Mouse (Mus musculus): ENCODE results near the gene Cmya5. TPM values are rescaled to one million over a fixed set of nuclear protein-coding genes. Genes with fewer than 3 reads are reported as not detected.

The Cmya5 gene
- polyA plus RNA-seq (2012; rRNA removed) = 0.52 and 0.55 TPM in 2 replicates

DNA sequence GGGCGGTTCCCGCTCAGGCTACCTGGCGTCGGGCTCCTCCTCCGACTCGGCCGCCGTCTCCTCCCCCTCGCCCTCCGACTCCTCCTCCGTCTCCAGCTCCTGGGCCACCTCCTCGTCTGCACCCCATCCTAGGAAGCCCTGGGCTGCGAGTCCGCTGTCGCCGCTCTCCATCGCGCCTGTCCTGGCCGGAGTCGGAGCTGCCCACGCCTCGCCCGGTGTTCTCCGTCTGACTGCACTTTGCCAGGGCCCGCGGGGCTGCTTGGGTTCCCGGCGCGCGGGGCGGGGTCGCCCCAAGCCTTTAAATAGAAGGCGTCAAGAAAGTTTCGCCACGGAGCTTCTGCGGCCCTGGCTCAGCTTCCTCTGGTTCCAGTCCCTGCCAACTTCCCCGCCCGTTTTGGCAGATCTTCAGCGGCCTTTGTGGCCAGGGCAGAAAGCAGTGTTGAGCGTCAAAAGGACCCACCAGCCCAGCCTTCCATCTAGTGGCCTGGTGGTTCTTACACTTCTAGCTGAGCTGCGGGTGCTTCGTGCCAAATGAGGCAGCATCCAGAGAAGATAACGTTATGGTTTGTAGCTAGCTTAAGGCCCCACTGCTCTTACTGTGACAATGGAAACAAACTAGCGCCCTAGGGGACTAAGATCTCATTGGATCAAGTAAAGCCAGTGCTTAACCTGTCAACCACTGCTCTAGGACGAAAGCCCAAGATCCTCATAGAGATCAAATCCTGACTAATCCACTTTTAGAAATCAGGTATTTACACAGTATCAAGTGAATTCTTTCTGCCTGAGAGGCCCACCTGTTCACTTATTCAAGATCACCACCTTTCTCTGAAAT is at the start of gene Cmya5:
Gene Cmya5, minus strand, starts transcription at position 389 of the 832 bp plus-strand sequence.

DNA sequence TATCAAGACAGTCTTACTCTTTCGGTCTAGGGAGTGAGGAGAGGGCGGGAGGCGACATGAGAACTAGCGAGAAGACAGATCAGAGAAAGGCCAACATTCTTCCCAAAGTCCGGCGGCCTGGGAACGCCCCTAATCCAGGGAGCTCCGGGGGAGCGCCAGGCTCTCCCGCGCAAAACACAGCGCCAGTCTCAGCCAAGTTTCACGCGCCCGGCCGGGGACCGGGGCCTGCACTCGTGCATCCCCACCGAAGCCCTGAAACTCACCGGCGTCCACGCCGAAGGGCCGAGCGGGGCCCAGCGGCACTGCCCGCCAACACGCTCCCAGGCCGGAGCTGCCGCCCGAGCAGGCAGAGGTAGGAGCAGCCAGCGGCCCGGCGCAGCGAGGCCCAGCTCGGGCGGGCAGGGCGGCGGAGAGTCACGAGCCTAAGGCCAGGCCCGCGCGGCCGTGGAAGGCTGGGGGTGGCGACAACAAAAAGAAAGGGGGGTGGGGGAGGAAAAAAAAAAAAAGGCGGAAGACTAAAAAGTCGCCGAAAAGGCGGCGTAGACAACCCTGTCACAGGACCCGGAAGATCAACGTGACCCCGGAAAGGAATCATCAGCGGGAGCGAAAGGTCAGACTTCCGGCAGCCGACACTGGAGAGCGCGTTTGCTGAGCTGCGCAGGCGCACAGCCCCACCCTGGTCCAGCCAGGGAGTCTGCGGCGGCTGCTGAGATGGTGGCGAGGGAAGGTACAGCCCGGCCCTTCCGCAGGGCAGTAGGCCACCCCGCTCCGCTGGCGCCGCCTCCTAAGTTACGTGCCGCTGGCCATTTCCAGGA is 47.5 kb upstream of the Cmya5 start, which contains the start of gene Tent2:
Gene Tent2, minus strand, starts transcription at position 555 of the 815 bp plus-strand sequence.

Other genes with a start within 250 kb of the Cmya5 start
- 13.2 and 13.6 TPM in 2 replicates for gene Tent2, start 47.7 kb upstream of the Cmya5 start, polyA plus RNA-seq (2012; rRNA removed)
- 6.0 and 10.0 TPM in 2 replicates for gene Homer1, start 154.9 kb upstream of the Cmya5 start, polyA plus RNA-seq (2012; rRNA removed)

Data from ovary, adult 2 months (tissue).